Mouse (Mus musculus): ENCODE results near the gene Nckap1.

DNA sequence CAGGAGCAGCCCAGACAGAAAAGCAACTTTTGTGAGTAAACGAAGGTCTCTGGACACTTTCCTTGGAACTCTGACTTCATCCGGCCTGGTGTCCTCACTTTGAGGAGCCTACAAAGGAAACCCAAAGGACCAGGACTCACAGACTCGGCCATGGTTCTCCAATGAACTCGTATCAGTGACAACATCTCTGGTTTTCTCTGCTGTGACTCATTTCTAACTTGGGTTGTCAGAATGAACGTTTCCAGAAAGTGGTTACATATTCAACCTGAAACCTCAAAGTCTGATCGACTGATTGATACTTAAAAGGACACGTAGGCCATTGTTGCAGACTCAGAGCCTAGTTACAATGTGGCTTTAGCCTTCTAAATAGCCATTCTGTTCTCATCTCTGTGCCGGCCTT, 119.4 kb downstream of the Nckap1 start:
- TF ChIP-seq CTCF (IDR thresholded peaks at IDR 0.05; ENCODE audit: insufficient read depth, low read length) (no peak), POLR2A (IDR thresholded peaks at IDR 0.05; ENCODE audit: borderline replicate concordance, extremely low read depth, low read depth, low read length) (no peak)
